Mouse (Mus musculus) left cerebral cortex, postnatal 4 days (tissue): ENCODE results near the gene Rexo5. TPM values are rescaled to one million over a fixed set of nuclear protein-coding genes. Genes with fewer than 3 reads are reported as not detected.

Experiments used
- DNase-seq: peaks from one replicate; pipeline ENCODE4 v3.0.0-alpha.2; 2022
- intact Hi-C: fragments of 180-260 bp; cut with DNase I; formaldehyde crosslinking; loops from one replicate; pipeline ENCODE4 v1.15.1; 2025
- total RNA-seq, 2 experiments: library from RNA; stranded (reverse); gene quantifications; 2 replicates each; pipeline ENCODE4 v1.2.3; 2021

The Rexo5 gene
- total RNA-seq, 2 experiments from 2014 or later: 7.2 to 7.9 TPM

DNA sequence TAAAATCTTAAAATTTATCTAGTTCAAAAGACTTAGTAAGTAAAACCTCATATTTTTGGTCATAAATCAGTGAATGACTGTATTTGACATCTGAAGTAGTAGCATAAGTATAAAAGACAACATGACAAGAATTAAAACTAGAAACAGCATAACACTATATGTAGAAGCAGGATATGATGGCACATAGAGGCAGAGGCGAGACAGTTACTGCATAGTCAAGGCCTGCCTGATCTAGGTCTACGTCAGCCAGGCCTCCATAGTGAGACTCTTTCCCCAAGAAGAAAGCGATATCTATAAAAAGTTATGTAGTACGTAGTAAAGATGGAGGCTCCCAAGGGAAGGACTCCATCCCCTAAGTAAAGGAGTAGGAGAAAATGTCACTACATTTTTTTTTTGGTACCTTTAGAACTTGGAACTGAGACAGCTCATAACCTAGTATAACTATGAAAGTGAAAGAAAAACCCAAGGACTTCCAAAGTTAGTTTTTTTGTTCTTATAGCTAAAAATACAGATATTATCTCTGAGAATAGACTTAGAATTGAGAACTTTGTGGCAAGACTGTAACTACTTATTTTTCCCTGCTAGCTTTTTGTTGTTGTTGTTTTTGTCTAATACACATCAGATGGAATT is 48.1 kb downstream of the Rexo5 start:
- intact Hi-C loops: loop anchor here (10.0 kb wide), 3 partner anchors 263 to 483 kb away; partner anchors contain the start of genes Abca14, Abca15, Crym and Tmem159
- no peak for DNase-seq

DNA sequence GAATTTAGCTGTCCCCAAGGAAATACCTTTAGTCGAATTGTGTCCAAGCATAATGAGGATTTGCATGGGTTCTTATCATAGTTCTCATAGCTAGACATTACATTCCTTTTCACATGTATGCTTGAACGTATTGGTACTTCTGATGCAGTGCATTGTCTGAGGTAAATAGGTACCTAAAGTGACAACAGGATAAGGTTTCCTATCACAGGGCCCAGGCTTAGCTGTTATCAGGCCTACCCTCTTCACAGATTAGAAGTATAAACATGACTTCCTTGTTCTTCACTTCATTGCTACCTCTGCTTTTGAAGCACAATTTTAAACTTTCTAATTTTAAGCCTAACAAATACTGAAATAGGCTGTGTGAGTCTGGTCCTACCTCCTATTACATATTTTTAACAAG is 51.7 kb downstream of the Rexo5 start:
- no peak for DNase-seq
- intact Hi-C loops: loop anchor here (10.0 kb wide), 3 partner anchors 259 to 479 kb away; partner anchors contain the start of genes Abca14, Abca15, Crym and Tmem159

DNA sequence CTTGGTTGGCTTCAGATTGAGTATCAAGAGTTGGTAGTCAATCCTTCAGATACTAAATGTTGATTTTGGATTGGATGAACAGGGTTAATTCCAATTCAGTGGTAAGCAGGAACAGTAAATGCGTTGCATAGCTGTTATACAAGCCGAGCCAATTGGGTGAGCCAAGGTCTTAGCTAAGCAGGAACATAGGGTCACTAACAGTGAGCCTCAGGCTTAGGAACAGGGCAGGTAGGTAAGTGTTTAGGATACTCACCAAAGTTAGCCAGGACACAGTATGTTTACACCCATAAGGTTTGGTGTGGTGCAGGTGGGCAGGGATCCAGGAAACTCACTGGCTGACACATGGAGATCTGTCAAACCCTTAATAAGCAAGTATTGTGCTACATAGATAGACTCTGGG is 53.6 kb downstream of the Rexo5 start:
- no peak for DNase-seq
- intact Hi-C loops: loop anchor here (10.0 kb wide), 3 partner anchors 257 to 477 kb away; partner anchors contain the start of genes Abca14, Abca15, Crym and Tmem159

DNA sequence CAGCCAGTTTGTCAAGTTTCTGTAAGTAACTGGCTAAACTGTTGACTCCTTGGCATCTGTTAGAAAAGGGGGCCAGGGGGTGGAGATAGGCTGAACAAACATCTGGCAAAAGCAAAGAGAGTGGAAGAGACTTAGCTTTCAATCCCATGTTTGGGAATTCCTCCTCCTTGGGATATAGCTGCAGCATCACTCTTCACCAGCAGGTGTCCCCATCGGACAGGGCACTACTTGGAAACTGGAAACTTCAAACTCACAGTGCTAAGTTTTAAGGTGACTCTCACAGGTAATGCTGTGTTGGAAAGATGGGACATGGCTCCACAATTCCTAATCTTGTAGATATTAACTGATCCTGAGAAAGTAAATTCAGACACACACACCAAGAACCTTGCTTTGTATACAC is 55.3 kb downstream of the Rexo5 start:
- intact Hi-C loops: loop anchor here (10.0 kb wide), 3 partner anchors 256 to 476 kb away; partner anchors contain the start of genes Abca14, Abca15, Crym and Tmem159
- peak; percentile 65 for DNase-seq

DNA sequence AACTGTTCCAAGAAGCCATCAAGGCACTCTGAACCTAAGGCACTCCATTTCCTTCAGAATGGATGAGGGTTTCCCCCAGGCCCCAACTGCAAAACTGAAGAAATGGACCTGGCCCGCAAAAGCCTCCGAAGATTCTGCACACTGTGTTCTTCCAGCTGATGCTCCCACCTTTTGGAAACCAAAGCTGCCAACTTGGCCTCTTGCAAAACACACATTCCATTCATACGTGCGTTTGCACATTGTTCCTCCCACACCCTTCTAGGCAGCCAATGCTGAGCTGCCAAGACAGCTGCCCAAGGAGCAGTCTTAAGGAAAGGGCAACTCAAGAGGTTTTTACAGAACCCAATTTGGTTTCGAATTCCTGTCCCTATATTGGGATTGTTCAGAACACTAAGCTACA is 56.9 kb downstream of the Rexo5 start:
- DNase-seq: no peak
- intact Hi-C loops: loop anchor here (10.0 kb wide), 1 partner anchor 214 kb away; no protein-coding TSS in a partner anchor

DNA sequence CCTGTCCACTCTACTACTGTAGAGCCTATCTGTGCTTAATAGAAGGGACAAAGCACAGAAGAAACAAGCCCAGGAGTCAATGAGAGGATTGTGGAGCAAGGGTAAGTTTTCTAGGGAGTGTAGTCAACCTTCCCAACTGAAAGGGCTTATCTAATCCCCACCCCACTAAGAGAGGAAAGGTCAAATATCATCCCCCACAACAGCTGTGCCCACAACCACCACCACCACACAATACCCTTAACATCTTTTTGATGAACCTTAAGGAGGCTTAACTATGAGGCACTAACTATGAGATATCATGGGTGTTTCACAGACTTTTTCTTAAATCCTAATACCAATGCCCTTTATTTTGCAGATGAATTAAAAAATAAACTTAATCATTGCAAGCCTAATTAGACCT is 58.7 kb downstream of the Rexo5 start:
- intact Hi-C loops: loop anchor here (10.0 kb wide), 1 partner anchor 212 kb away; no protein-coding TSS in a partner anchor
- DNase-seq: no peak

DNA sequence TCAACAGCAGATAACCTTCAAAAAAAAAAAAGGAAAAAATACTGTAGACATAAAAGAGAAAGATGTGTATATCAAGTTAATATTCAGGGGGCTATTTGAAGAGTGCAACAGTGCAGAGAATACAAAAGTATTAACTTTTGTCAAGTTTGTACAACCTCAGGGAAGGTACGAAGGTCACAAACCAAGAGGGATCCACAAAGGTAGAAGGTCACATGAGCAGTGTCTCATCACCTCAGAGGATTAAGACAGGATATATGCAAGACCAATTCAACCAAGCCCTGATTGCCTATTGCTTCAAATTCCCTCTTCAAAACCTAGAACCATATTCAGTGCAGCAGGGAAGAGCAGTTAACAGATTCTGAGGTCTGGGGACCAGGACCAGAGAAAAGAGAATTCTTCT is 59.4 kb downstream of the Rexo5 start:
- no peak for DNase-seq
- intact Hi-C loops: loop anchor here (10.0 kb wide), 1 partner anchor 212 kb away; no protein-coding TSS in a partner anchor

DNA sequence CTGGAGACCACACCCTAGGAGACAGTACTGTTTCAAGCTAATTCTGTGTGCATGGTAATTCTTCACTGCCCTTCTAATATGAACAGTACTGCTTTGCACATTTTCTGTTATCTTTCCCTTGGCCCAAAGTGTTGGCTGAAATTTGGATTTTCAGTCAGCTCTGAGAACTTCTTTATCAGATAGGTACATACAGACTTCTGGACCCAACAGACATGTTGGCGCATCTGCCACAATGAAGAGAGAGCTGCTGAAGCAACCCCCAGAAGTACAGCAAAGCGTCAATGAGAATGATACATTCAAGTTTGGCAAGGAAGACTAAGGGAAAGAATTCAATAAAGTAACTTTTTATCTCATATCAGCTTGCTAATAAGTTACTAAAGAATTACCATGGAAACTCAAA is 60.6 kb downstream of the Rexo5 start:
- intact Hi-C loops: loop anchor here (10.0 kb wide), 1 partner anchor 210 kb away; no protein-coding TSS in a partner anchor

DNA sequence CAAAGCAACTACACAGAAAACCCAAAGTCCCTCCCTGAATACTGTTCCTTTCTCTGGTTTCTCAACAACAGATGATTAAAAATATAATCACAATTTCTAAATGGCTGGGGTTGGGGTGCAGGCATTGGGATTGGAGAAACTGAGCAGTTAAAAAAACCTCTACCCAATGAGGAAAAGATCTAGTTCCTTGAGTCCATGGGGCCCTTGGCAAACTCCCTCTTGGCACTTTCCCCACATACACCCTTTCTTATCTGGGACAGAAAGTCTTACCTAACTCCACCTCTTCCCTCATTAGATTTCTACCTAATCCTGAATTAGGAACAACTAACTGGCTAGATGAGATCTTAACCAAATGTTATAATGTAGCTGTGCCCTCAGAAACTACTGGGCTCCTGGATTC is 61.2 kb downstream of the Rexo5 start:
- no peak for DNase-seq
- intact Hi-C loops: loop anchor here (10.0 kb wide), 1 partner anchor 210 kb away; no protein-coding TSS in a partner anchor

More for the DNA sequence above, 60.6 kb downstream of the Rexo5 start:
- no peak for DNase-seq

DNA sequence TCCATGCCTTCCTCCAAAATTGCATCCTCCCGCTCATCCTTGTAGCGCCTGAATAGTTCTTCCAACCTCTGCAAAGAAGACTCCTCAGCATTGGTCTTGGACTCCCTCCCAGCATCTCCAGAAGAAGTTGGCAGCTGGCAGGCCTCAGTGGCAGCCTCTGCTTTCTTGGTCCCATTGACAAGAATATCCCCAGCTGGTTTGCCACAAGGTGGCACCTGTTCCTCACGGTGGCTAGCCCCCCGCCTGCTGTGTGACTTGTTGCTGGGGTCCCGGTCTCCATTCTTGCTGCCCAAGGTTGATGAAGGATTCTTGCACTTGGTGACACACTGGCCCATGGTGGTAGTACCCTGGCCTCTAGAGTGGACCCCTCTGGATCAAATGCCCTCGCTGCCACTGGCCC is 65.7 kb downstream of the Rexo5 start:
- peak; percentile 13 for DNase-seq
- intact Hi-C loops: loop anchor here (10.0 kb wide), 1 partner anchor 205 kb away; no protein-coding TSS in a partner anchor

DNA sequence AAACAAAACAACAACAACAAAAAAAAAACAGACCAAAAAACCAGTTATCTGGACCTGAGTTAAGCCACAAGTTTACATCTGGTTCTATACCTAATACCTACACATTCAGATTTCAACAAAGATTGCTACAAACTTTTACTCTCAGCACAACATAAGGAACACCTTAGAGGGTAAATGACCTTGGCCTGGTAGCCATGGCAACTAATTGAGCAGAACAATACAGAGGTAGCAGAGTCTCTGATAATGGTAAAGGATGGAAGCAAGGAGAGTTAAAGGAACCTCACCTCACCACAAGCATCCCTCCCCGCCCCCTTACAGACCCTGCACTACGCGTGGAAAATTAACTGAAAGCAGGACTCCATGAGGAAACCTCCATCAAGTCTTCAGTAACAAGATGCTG is 66.3 kb downstream of the Rexo5 start:
- no peak for DNase-seq
- intact Hi-C loops: loop anchor here (2.0 kb wide), 1 partner anchor 67 kb away; no protein-coding TSS in a partner anchor

DNA sequence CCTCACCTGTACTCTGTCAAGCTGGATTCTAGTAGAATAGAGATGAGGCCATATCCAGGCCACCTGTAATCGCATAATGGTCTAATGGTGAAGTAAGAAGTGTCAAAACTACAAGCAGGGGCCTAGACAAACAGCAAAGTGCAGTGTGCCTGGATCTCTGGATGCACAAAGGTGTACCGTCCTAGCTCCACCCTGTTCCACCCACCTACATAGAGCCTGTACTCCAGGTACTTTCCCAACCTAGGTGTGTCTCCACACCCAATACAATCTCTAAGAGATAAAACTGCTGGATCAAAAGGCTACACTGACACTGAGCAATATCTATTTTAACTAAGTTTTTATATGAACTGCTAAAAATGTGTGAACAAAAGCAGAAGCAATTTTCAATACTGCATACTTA is 66.7 kb downstream of the Rexo5 start:
- no peak for DNase-seq
- intact Hi-C loops: loop anchor here (2.0 kb wide), 1 partner anchor 66 kb away; no protein-coding TSS in a partner anchor

DNA sequence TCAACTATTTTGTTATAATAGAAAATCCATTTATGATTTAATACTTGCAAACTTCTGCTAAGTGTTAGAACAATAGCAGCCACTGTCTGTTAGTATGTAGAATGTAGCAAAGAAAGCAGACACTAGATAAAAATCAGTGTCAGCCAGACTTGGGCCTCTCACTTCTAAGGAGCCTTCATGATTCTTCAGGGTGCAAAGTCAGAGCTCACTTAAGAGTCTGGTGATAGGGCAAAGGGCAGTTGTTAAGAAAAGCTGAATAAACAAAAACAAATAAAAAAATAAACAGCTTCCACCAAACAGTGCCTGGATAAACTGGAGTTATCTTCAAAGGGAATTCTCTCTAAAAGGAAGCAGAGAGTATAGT is 67.1 kb downstream of the Rexo5 start:
- intact Hi-C loops: loop anchor here (2.0 kb wide), 1 partner anchor 66 kb away; no protein-coding TSS in a partner anchor
- DNase-seq: no peak

DNA sequence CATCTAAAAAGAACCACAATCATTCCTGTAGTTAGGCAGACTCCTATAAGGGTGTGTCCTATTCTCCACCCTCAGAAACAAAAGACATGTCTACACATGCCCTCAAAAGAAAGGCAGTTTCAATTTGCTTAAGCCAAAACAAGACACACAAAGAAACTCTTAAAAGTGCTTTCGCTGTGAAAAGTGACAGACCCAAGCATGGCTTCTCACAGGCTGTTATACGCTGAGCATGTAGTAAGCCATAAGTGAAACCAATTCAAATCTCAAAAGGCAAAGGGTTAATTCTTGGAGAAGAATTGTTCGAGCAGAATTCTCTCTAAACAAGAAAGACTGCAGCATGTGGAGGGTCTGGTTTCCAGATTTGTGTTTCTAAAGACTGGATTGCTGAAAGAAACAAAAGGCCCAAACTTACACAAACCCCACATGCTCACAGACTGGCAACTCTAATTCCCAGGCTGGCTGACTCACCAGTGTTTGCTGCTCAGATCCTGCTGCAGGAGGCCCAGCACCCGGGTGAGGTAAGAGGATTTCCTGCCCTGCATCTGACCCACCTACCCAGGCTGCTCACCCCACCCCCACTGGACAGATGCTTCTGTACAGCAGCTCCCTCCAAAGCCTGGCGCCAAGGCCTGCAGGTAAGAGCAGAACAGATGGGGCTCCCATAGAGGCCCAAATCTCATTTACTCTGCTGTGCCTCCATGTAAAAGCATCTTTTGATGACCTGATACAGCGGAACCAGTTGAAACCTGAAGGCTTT is 67.7 kb downstream of the Rexo5 start:
- intact Hi-C loops: loop anchor here (2.0 kb wide), 1 partner anchor 65 kb away; no protein-coding TSS in a partner anchor
- DNase-seq: peak; percentile 38

DNA sequence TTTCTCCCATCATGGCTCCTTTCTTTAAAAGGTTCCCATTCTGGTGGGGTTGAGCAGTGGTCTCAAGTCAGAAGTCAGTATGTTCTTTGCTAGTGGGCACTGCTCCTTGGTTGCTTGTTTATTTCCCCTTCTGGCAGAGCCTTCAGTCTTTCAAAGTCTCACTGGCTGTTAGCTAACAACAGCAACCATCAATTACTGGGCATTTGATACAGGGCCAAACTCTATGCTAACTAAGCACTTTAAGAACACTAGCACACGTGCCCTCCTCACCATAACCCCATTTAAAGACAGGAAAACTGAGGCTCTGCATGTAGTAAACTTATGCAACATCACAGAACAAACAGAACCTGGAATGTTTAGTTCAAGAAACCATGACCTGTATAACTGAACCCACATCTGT is 68.4 kb downstream of the Rexo5 start:
- intact Hi-C loops: no loop called here
- no peak for DNase-seq

DNA sequence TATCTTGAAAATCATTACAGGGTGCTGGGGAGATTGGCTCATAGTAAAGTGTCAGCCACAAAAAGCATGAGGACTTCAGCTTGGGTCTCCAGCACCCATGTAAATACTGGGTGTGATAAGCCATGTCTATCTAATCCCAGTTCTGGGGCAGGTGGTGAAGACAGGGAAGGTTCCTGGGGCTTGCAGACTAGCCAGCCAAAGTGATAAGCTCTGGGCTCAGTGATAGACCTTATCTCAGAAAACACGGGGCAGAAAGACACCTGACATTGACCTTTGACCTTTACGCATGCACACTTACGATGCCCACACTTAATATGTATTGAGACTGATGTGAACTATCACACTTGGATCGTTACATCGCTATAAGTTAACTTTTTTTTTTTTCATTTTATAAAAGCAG is 70.7 kb downstream of the Rexo5 start:
- intact Hi-C loops: no loop called here
- DNase-seq: no peak

DNA sequence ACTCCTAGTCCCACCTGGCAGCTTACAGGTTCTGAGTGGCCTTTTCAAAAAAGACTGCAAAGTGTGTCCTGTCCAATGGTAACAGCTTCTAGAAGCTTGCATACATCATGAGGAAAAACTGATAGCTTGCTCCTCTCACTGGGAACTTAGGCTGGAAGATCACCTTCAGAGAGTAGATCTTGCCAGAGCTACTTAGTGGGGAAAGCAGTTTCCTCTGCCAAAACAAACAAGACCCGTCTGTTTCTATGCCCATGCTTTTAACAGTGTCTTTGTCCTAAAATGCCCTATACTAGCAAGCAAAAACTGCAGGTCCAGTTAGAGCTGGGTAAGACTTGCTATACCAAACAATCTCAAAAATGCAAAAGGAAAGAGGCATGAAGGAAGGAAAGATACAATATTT is 72.3 kb downstream of the Rexo5 start:
- no peak for DNase-seq
- intact Hi-C loops: no loop called here

DNA sequence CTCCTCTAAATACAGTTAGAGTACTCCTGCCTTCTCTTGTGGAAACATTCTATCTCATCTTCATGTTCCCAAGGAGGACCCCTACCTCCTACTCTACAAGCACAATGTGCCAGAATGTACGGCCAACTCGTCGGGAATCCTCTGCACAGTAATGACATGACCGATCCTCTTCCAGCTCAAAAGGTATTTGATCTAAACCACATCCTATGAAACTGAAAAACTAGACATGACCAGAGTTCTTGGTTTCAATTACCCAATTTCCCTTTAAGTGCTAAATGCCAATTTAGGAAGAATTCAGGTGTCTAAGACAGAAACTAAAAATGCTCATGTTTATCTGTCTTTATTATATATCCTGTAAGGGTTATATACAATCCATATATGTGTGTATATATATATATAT is 78.4 kb downstream of the Rexo5 start:
- no peak for DNase-seq
- intact Hi-C loops: no loop called here

DNA sequence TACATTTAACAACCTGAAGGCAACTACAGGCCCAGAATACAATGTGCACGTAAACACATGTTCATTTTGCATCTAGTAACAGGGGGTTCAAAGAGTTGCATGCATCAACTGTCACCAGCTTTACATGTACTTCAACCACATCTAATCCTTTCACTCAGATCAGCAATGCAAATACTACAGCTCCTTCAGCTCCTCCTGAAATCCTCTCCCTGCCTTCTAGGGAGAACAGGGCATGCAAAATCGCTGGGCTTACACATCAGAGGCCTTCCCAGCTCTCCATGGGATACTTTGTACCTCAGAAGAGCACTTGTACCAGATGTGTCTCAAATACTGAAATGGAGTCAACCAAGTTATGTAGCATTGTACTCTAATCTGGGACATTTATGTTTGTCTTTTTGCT is 79.2 kb downstream of the Rexo5 start:
- intact Hi-C loops: no loop called here
- no peak for DNase-seq

DNA sequence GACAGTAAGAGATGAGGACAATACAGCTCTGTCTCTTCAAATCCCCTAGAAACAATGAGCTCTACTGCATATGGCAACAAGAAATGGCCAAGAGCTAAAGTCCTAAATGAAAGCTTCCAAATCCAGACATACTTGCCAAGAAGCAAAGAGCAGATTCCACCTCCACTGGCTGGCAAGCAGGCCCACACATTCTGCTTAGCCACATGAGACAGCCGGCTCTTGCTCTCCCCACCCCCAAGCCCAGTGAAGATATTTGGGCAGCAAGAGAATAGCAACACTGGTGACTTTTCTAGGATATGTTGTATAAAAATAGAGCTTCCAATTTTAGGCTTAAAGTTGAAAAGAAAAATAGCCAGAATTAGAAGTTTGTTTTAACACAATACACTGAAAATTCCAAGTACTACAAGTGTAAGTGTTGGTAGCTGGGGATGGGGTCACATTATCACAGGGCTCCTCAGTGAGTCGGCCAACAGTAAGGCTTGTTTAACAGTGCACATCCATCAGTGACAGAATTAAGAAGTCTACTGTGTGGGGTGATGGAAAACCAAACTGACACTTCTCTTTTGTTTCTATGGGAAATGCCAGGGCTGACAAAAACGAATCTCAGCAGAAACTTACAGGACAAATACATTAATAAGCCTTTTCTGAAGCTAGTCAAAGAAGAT is 82.1 kb downstream of the Rexo5 start:
- intact Hi-C loops: no loop called here
- peak; percentile 29 for DNase-seq

DNA sequence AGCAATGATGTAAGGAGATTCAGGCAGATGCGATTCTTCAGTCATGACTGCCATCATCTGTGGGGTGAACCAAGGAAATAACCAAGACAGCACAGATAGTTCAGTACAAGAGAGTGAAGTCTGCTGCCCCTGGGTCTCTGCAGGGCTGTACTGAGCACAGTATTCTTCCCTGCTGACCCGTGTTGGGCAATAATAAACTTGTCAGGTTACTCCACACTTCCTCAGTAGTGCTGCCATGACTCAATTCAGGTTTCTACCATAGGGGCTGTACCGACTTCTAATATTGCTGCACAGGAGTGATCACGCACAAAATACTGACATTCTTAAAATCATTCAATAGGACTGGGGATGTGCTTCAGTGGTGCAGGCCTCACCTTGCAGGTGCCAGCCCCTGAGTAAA is 85.4 kb downstream of the Rexo5 start:
- intact Hi-C loops: no loop called here
- DNase-seq: no peak
